Mouse (Mus musculus) bone marrow, adult 2 months (tissue): ENCODE measurements around the gene Vamp5.

ENCODE experiments used
- CTCF ChIP-seq: fragments of 200-500 bp; IDR thresholded peaks from 2 replicates; pipeline ENCODE4 v1.5.1; 2011; ENCODE audit warnings: low read length, control low read depth; ENCODE audit not compliant: control insufficient read depth, insufficient read depth
- POLR2A ChIP-seq: fragments of 200-500 bp; IDR thresholded peaks from 2 replicates; pipeline ENCODE4 v1.6.1; 2011; ENCODE audit warnings: low read depth, mild to moderate bottlenecking, control low read depth, low read length, borderline replicate concordance; ENCODE audit not compliant: control insufficient read depth

GRCm38 (mm10) chr6:72344396-72345073 lies 35.7 kb downstream of the Vamp5 start:
- TF ChIP-seq CTCF (no peak), POLR2A (no peak)
